In the genomic region with DNA sequence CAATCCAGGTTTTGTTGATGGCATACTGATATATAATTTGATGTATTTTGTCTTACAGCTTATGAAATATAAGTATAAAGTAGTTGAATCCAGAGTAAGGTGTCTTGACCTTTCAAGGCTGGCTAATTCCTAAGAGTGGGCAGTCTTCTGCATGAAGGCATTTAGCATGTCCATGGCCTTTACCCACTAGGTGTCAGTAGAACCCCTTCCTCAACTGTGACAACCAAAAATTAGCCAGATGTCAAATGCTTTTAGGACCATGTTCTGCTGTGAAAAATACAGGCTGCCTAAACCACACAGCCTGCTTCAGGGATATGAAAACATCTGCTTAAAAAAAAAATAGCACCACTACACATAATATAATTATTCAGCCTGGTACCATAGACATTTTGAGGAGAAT, we compare ENCODE assay signal across 10 mouse cellular contexts. TPM values are rescaled to one million over a fixed set of nuclear protein-coding genes. Genes with fewer than 3 reads are reported as not detected.
DNase-seq lines count a peak whose midpoint lies in the region; ATAC-seq and TF ChIP-seq lines count a peak whose summit lies in the region.
"Had no signal": no experiment of that assay in that cellular context is flagged by ENCODE, and none has a peak within 500 bp of the region (broad histone marks: within the 10 kb centered on the region; RNA-seq: fewer than 3 reads in every experiment).

No protein-coding gene starts in this region.

- no peak overlapping the region for H3K4me3 ChIP-seq in thymus, adult 2 months (ENCODE audit: control insufficient read depth, insufficient read depth, low read length)
- H3K4me3 ChIP-seq in embryonic facial prominence, embryonic 11.5 days (ENCODE audit: low read depth, low read length), result no peak overlapping the region
- H3K4me3 ChIP-seq: embryonic facial prominence, embryonic 12.5 days; limb, embryonic 12.5 days had no signal

- H3K27ac ChIP-seq in thymus, adult 2 months (ENCODE audit: control insufficient read depth, insufficient read depth, low read length), result no peak overlapping the region
- H3K27ac ChIP-seq in embryonic facial prominence, embryonic 11.5 days (replicated peaks; ENCODE audit: low read depth, low read length), result no peak overlapping the region
- H3K27ac ChIP-seq: embryonic facial prominence, embryonic 12.5 days; limb, embryonic 12.5 days had no signal

- H3K9ac ChIP-seq in embryonic facial prominence, embryonic 11.5 days (replicated peaks; ENCODE audit: low read length), result no peak overlapping the region
- H3K9ac ChIP-seq: embryonic facial prominence, embryonic 12.5 days; limb, embryonic 12.5 days had no signal

- no peaks in the 10 kb centered on the region for H3K9me3 ChIP-seq in embryonic facial prominence, embryonic 11.5 days (replicated peaks; ENCODE audit: control insufficient read depth, low read length)
- H3K9me3 ChIP-seq: embryonic facial prominence, embryonic 12.5 days; limb, embryonic 12.5 days had no signal

- no peaks in the 10 kb centered on the region for H3K36me3 ChIP-seq in thymus, adult 2 months (ENCODE audit: control insufficient read depth, insufficient read depth, low read length)
- no peaks in the 10 kb centered on the region for H3K36me3 ChIP-seq in embryonic facial prominence, embryonic 11.5 days (replicated peaks; ENCODE audit: control insufficient read depth, insufficient read depth, low read depth, low read length)
- H3K36me3 ChIP-seq: embryonic facial prominence, embryonic 12.5 days; limb, embryonic 12.5 days had no signal

- no peak for TF ChIP-seq POLR2A in thymus, adult 2 months (IDR thresholded peaks at IDR 0.05; ENCODE audit: control insufficient read depth, extremely low read depth, insufficient read depth, low read length, poor library complexity)

- no peaks in the 10 kb centered on the region for H3K27me3 ChIP-seq in thymus, adult 2 months (ENCODE audit: control insufficient read depth, insufficient read depth, low read length)
- H3K27me3 ChIP-seq in embryonic facial prominence, embryonic 11.5 days (ENCODE audit: control insufficient read depth, insufficient read depth, low read length), result no peaks in the 10 kb centered on the region
- H3K27me3 ChIP-seq: embryonic facial prominence, embryonic 12.5 days; limb, embryonic 12.5 days had no signal

- no peak for ATAC-seq in embryonic facial prominence, embryonic 11.5 days (replicated peaks; ENCODE audit: insufficient number of reproducible peaks, low FRiP score, low TSS enrichment, low read depth)

- 0 out of 2 replicates have a peak, but pooled peaks cover 2% of the 10 kb centered on the region for H3K4me1 ChIP-seq in thymus, adult 2 months (replicated peaks; ENCODE audit: control insufficient read depth, insufficient read depth, low read length)
- H3K4me1 ChIP-seq in embryonic facial prominence, embryonic 11.5 days (ENCODE audit: control insufficient read depth, insufficient read depth, low read length), result no peaks in the 10 kb centered on the region
- H3K4me1 ChIP-seq: embryonic facial prominence, embryonic 12.5 days had no signal

- peak; percentile 18 for DNase-seq in gastrocnemius, postnatal 10 days
- no peak for DNase-seq in gastrocnemius, postnatal 25 days
- DNase-seq in thymus, adult 2 months, result peak; percentile 35
- no peak for DNase-seq in thymus, adult 18-20 months
- peak; percentile 83 for DNase-seq in embryonic facial prominence, embryonic 11.5 days (ENCODE audit: low spot score)
- DNase-seq in lung, postnatal 14 days, result peak; percentile 51
- DNase-seq in yolk sac, embryonic 10.5 days (ENCODE audit: low spot score), result peak; percentile 71
- no peak for DNase-seq in spleen, postnatal 36 days (ENCODE audit: low spot score in 2 of 2)

- TF ChIP-seq CTCF in thymus, adult 2 months (IDR thresholded peaks at IDR 0.05; ENCODE audit: borderline replicate concordance, control insufficient read depth, extremely low read depth, insufficient read depth, low read length, poor library complexity), result no peak

- no peak overlapping the region for H3K4me2 ChIP-seq in embryonic facial prominence, embryonic 11.5 days (ENCODE audit: low read depth, low read length)
- H3K4me2 ChIP-seq: embryonic facial prominence, embryonic 12.5 days; limb, embryonic 12.5 days had no signal

RNA-seq across cellular contexts. Expression of a gene that starts 11.8 kb away (rescaled TPM):
- 10 to 100 TPM; 40.9 to 54.1 TPM for total RNA-seq in gastrocnemius, postnatal 10 days (2021)
- 10 to 100 TPM; 18.3 to 19.1 TPM for total RNA-seq in gastrocnemius, postnatal 25 days (2021)
- polyA plus RNA-seq in thymus, adult 2 months (2012; rRNA removed), result 3.8 and 6.3 TPM in 2 replicates
- 54.5 and 62.1 TPM in 2 replicates for polyA plus RNA-seq in embryonic facial prominence, embryonic 11.5 days (2014; fragmentation: Nextera tagmentation; extraction: Ambion mirVana)

Comparison
In these comparisons a context has a peak if more than half of its experiments do, and no peak if none do; other contexts are left out.
1. DNase-seq: peak in gastrocnemius, postnatal 10 days (single experiment), thymus, adult 2 months (single experiment), embryonic facial prominence, embryonic 11.5 days (single experiment), lung, postnatal 14 days (single experiment) and yolk sac, embryonic 10.5 days (single experiment); none in gastrocnemius, postnatal 25 days (single experiment), thymus, adult 18-20 months (0 of 2) and spleen, postnatal 36 days (0 of 2).